Mouse (Mus musculus) cerebellum, adult 2 months (tissue): ENCODE data around the gene Olfr49. TPM values are rescaled to one million over a fixed set of nuclear protein-coding genes. Genes with fewer than 3 reads are reported as not detected.

Source experiments
- DNase-seq, 2 experiments: peaks; one replicate each; pipeline ENCODE4 v3.0.0; 2021
- H3K27ac ChIP-seq: fragments of 200-500 bp; 2 replicates; pipeline ENCODE4 v1.5.1; 2012; ENCODE audit warnings: low read length, control low read depth, inconsistent platforms; ENCODE audit not compliant: insufficient read depth
- H3K27me3 ChIP-seq: fragments of 200-500 bp; 2 replicates; pipeline ENCODE4 v1.6.1; 2012; ENCODE audit warnings: inconsistent platforms, mild to moderate bottlenecking, low read length, moderate library complexity; ENCODE audit not compliant: control insufficient read depth, insufficient read depth
- H3K4me1 ChIP-seq: fragments of 200-500 bp; 2 replicates; pipeline ENCODE4 v1.6.1; 2011; ENCODE audit warnings: low read length; ENCODE audit not compliant: control insufficient read depth, insufficient read depth
- H3K4me3 ChIP-seq: fragments of 200-500 bp; replicated peaks from 2 replicates; pipeline ENCODE3; 2011; ENCODE audit warnings: mild to moderate bottlenecking, low read depth, low read length, control low read depth; ENCODE audit not compliant: insufficient read depth
- CTCF ChIP-seq: fragments of 200-500 bp; IDR thresholded peaks from 2 replicates; pipeline ENCODE4 v1.5.1; 2011; ENCODE audit warnings: low read depth, mild to moderate bottlenecking, control low read depth, low read length, moderate library complexity, borderline replicate concordance; ENCODE audit not compliant: insufficient read depth
- POLR2A ChIP-seq: fragments of 200-500 bp; IDR thresholded peaks from 2 replicates; pipeline ENCODE4 v1.6.1; 2011; ENCODE audit warnings: low read length, control low read depth, borderline replicate concordance; ENCODE audit not compliant: insufficient read depth
- WGBS: fragments of 180-500 bp; shearing (Covaris S2); methylation state at CpG from one replicate; pipeline ENCODE4 v1.1.7; 2018; 5-methylcytosine and 5-hydroxymethylcytosine counted together
- polyA plus RNA-seq: library from polyadenylated mRNA; depleted of rRNA; stranded (reverse); fragments of >200 nt; gene quantifications from 2 replicates; pipeline ENCODE4 v1.2.3, GENCODE M21; 2012

Olfr49 gene
- polyA plus RNA-seq, 1 experiment: not detected

DNA sequence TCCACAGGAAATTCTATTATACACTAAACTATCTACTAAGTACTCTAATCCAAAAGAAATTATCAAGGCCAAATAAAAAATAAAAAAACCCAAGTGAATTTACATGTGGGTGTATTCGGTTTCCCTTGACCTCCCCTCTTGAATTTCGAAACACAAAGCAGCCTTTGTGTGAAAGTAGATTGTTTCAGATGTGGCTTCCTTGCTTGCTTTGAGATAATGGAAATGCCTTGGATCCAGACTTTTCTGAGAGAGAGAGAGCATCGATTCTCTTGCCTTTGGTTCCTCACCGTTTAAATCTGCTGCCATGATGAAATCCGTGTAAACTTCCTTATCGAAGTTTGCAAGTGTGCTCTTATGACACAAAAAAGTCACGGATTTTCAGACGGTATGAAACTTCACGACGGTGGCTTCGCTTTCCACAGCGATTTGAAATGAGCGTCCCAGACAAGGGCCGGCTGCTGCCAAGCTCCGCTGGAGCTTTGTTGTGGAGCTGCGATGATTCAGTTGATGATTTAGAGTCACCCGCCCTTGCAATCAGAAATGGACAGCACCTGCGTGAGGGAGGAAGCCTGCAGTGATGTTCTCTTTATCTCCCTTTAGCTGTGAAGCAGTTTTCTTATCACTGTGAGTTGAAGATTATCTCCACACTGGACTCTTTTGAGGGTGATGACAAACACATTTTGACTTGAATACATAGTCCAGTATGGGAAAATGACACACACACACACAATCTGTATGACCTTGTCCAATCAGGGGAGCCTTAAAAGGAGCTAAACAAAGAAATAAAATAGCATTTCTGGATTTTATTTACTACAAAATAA, 37.0 kb upstream of the Olfr49 start:
- no peak for TF ChIP-seq CTCF
- TF ChIP-seq POLR2A: no peak
- DNase-seq: no peak
- Histone ChIP-seq H3K4me3 (no peak overlapping the region), H3K27me3 (no peaks in the 10 kb centered on the region), H3K4me1 (no peaks in the 10 kb centered on the region), H3K27ac (no peak overlapping the region)
- 54% methylated on average over 18 of the region's 18 CpGs for WGBS

DNA sequence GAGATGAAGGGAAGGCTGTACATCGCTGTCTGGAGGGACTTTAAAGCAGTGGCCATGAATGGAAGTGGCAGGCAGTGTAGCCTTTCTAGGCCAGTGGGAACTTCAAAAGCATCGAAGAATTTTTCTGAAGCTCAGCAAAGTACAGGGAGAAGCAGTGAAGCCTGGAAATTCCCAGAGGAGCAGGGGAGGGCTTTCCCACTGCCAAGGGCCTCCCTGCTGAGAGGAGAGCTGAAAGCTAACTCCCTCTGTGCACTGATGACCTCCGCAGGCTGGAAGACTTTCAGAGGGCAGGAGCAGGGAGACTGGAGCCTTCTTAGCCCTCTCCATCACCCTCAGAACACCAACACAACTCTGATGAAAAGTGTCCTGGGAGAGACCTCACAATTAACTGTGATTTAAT, 27.0 kb upstream of the Olfr49 start:
- TF ChIP-seq CTCF: no peak
- no peak for TF ChIP-seq POLR2A
- Histone ChIP-seq H3K4me3 (no peak overlapping the region), H3K27ac (no peak overlapping the region), H3K4me1 (no peaks in the 10 kb centered on the region), H3K27me3 (no peaks in the 10 kb centered on the region)
- DNase-seq: no peak
- whole genome bisulfite sequencing: 25% methylated on average over 3 of the region's 3 CpGs

- WGBS: 86% methylated on average over 3 of the region's 3 CpGs
- H3K4me1 ChIP-seq: no peaks in the 10 kb centered on the region
These were observed 15.9 kb upstream of the Olfr49 start for GRCm38 (mm10) chr14:54300676-54301075.

GRCm38 (mm10) chr14:54300136-54300535, 15.4 kb upstream of the Olfr49 start:
- no peak overlapping the region for H3K27ac ChIP-seq
- H3K4me3 ChIP-seq: no peak overlapping the region
- H3K4me1 ChIP-seq: no peaks in the 10 kb centered on the region
- no peak for DNase-seq
- H3K27me3 ChIP-seq: no peaks in the 10 kb centered on the region
- 64% methylated on average over 5 of the region's 5 CpGs for WGBS
- TF ChIP-seq CTCF (no peak), POLR2A (no peak)

More at GRCm38 (mm10) chr14:54300676-54301075, 15.9 kb upstream of the Olfr49 start:
- no peak for DNase-seq
- no peak for TF ChIP-seq POLR2A
- no peak for TF ChIP-seq CTCF
- H3K27ac ChIP-seq: no peak overlapping the region
- H3K27me3 ChIP-seq: no peaks in the 10 kb centered on the region
- no peak overlapping the region for H3K4me3 ChIP-seq

DNA sequence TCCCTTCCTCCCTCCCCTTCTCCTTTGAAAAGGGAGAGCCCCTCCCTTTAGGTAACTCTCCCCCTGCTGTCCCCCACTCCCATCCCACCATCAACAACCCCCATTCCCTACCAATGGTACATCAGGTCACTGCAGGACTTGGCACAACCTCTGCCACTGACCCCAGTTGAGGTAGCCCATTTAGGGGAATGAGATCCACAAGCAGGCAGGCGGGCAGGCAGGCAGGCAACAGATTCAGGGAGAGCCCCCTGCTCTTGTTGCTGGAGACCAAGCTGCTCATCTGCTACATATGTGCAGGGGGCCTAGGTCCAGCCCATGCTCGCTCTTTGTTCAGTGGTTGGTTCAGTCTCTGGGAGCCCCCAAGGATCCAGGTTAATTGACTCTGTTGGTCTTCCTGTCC, 8.3 kb downstream of the Olfr49 start:
- TF ChIP-seq POLR2A (no peak), CTCF (no peak)
- H3K4me3 ChIP-seq: no peak overlapping the region
- DNase-seq: no peak
- 85% methylated on average over 2 of the region's 2 CpGs for WGBS
- H3K27ac ChIP-seq: no peak overlapping the region
- H3K4me1 ChIP-seq: no peaks in the 10 kb centered on the region
- H3K27me3 ChIP-seq: no peaks in the 10 kb centered on the region

- TF ChIP-seq POLR2A: no peak
- TF ChIP-seq CTCF: no peak
- 89% methylated on average over 3 of the region's 3 CpGs for WGBS
These were observed 12.0 kb downstream of the Olfr49 start for GRCm38 (mm10) chr14:54272696-54273095.

GRCm38 (mm10) chr14:54271976-54272606, 12.6 kb downstream of the Olfr49 start:
- no peak overlapping the region for H3K4me3 ChIP-seq
- no peak for DNase-seq
- H3K27ac ChIP-seq: no peak overlapping the region
- no peak for TF ChIP-seq POLR2A
- no peak for TF ChIP-seq CTCF
- H3K27me3 ChIP-seq: no peaks in the 10 kb centered on the region
- 81% methylated on average over 3 of the region's 3 CpGs for WGBS
- H3K4me1 ChIP-seq: no peaks in the 10 kb centered on the region

More at GRCm38 (mm10) chr14:54272696-54273095, 12.0 kb downstream of the Olfr49 start:
- H3K27ac ChIP-seq: no peak overlapping the region
- no peaks in the 10 kb centered on the region for H3K4me1 ChIP-seq
- DNase-seq: no peak
- H3K27me3 ChIP-seq: no peaks in the 10 kb centered on the region
- H3K4me3 ChIP-seq: no peak overlapping the region

GRCm38 (mm10) chr14:54270413-54270812, 14.3 kb downstream of the Olfr49 start:
- DNase-seq: no peak
- no peaks in the 10 kb centered on the region for H3K4me1 ChIP-seq
- 94% methylated on average over 3 of the region's 3 CpGs for WGBS
- H3K27ac ChIP-seq: no peak overlapping the region
- TF ChIP-seq CTCF: no peak
- TF ChIP-seq POLR2A: no peak
- no peak overlapping the region for H3K4me3 ChIP-seq
- H3K27me3 ChIP-seq: no peaks in the 10 kb centered on the region
